Mouse (Mus musculus): ENCODE results near the gene Ccn1. TPM values are rescaled to one million over a fixed set of nuclear protein-coding genes. Genes with fewer than 3 reads are reported as not detected.

Ccn1 gene
- total RNA-seq, 2 experiments from 2014 or later, result 13.3 to 13.7 TPM

DNA sequence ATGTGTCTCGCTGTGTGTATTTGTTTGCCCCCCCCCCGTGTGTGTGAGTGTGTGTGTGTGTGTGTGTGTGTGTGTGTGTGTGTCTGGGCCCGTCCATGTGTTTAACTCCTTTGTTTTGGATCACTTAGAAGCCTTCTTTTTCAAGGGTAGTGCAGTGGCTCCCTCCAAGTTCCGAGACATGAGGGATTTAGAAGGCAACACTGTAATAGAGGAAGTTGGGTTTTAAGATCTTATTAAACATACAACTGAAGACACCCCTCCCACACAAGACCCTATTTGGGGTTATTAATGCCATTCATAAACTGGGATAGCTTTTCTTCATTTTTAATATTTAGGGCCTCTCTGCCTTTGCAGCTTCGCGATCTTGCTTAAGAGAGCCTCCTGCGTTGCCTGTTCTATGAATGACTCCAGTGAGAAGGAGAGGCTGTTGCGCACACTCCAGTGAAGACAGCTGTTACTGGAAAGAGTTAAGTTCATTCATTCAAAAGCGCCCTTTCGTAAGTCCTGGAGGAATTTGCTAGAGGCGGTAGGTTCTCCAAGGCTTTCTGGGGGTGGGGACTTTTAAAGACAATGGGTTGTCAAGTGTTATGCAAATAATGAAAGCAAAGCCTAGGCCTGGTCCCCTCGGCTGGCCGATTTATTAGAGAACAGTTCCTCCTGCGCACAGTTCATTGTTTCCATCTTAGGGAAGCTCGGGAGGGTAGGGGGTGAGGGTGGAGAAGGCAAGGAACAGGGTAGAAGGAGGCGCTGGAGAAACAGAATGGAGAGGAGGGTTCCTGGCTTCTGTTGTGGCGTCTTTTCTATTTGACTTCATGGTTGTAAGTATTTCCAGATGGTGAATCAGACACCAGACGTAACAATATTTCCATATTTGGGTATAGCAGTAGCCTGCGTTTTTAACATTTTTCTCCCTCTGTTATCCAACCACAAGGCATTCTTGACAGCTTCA lies 1.5 kb upstream of the Ccn1 start:
- no peak for DNase-seq (ENCODE audit: low spot score in 2 of 2)

DNA sequence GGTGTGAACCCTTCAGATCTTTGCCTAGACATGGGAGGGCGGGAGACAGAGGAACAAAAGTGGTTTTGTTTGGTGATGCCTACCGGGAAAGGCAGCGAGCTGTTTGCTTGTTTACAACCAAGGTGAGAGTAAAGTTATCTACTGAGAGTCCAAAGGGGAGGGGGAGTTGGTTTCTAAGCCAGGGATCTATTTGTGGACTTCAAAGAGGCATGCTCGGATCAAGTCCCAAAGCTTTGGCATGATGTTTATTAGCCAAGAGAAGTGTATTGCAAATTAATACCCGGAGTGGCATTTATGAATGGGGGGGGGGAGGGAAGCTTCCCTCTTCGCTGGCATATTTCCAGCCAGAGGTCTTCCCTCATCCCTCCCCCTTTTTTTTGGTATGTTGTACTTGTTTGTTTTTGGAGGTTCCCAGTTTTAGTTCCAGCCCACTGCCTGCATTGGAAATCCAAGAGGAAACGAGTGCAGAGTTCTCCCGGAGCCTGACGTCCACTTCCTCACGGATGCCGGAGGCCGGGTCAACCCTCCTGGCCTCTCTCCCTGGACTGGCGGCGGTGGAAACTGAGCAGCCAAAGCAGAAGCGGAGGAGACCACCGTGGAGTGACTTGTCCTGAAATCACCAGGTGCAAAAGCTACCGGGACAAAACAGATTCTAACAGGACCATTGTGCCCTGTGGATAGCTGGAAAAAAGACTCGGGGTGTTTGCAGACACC lies 674 bp upstream of the Ccn1 start:
- DNase-seq (ENCODE audit: low spot score in 2 of 2), result no peak

DNA sequence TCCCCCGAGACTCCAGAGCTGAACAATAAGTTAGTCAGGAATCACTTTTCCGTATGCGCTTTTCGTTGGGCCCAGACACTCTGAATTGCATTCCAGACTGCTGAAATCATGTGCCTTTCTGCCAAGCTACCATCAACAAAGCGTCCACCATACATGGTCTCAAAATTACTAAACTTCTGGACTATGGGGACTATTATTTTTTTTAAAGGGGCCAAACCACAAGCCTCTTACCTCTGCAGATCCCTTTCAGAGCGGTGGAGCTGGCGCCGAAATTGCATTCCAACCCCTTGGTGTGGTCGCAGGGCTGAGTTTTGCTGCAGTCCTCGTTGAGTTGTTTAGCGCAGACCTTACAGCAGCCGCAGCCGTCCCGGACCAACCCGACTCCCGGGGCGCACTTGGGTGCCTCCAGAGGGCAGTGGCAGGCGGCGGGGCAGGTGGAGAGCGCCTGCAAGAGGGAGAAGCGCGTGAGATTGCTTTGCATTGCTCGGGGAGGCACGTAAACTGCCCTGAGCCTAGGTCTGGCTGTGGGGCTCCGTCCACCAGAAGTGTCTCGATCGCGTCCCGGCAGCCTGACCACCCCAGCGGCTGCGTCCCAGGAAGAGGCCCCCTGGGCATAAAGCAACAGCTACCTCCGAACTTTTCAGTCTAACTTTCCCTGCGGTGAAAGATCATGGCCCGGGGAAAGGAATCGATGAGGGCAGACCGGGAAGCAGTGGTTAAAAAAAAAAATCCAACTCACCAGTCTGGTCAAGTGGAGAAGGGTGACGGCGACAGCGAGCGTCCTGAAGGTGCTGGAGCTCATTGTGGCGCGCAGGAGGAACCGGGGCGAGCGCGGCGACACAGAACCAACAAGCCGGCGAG lies 560 bp downstream of the Ccn1 start:
- DNase-seq (ENCODE audit: low spot score in 2 of 2), result peak in 1 of 2 experiments; percentile 34

DNA sequence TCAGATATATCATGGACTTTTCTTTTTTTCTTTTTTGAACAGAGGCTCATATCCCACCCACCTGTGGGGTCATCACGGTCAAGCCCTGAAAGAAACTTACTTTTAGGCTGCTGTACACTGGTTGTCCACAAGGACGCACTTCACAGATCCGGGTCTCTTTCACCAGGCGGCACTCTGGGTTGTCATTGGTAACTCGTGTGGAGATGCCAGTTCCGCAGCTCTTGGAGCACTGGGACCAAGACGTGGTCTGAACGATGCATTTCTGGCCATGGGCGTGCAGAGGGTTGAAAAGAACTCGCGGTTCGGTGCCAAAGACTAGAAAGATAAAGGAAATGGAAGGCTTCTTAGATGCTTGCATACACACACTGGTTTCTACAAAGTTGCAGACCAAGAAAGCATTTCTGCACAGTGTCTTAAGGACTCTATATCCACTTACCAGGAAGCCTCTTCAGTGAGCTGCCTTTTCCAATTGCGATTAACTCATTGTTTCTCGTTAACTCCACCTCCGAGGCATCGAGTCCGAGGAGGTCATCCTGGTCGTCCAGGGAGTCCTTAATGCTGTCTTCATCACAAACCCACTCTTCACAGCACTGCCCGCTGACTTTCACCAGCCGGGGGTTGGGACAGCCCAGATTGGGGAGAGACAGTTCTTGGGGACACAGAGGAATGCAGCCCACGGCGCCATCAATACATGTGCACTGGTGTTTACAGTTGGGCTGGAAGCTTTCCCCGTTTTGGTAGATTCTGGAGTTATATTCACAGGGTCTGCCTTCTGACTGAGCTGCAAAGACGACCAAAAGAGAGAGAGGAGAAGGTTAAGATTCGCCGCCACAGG lies 1.5 kb downstream of the Ccn1 start:
- no peak for DNase-seq (ENCODE audit: low spot score in 2 of 2)

DNA sequence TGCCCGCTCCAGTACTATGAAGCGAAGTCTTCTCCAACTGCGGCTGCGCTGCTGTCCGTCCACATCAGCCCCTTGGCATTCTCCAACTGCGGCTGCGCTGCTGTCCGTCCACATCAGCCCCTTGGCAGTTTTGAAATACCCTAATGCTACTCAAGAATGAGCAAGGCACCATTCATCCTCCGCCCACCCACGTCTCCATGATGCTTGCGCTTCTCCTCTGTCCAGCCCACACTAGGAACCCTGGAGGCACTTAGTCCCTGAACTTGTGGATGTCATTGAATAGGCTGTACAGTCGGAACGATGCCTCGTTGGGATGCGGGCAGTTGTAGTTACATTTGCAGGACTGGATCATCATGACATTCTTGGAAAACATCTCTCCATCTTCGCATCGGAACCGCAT lies 2.4 kb downstream of the Ccn1 start:
- DNase-seq (ENCODE audit: low spot score in 2 of 2), result no peak

DNA sequence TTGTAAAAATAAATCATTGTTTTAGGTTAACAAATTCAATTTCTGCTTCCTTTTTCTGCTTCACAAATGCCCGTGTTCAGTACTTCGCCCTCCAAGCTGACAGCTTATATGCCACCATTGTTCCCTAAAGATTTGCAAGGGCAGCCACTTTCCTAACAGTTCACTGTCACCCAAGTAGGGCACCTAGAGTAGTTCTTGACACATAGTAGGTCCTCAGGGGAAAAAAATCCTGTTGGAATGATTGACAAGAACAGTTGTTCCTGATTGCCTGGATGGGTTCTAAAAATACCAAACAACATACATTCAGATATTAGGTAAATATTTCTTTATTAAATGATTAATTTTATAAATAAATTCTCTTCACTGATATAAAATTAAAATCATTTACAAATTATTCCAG lies 3.1 kb downstream of the Ccn1 start:
- DNase-seq (ENCODE audit: low spot score in 2 of 2), result no peak

DNA sequence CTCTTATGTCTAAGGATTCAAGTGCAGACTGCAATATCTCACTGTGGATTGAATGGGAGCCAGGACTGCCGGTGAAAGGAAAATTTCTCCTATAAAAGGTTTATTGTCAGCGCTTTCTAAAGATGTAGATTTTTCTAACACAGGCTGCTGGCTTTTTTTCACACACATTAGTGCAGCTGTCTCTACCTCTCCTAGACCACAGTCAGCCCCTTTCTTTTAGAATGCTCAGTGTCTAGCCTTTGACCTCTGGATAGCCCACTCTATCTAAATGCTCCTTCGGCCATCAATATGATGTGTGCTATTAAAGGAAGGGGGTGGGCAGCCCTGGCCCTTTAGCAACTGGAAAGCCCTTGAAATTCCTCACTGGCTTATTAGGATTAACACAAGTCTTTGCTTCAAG lies 3.8 kb downstream of the Ccn1 start:
- DNase-seq (ENCODE audit: low spot score in 2 of 2), result no peak

DNA sequence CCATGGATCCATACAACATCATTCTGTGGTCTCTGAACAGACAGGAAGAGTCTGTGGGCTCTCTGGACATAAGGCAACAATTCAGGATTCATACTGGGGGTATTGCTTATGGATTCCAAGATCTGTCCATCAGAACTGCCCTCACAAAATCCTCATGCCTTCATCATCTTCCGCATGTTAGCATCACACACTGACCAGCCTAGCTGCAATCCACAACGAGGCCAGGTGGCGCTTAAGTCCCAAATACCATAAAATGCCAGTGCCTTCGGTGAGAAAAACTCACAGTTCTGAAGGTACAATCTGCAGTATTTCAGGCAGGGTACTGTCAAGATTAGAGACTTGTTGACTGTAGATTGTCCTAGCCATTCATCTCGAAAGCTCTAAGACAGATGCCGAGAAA lies 4.3 kb downstream of the Ccn1 start:
- DNase-seq (ENCODE audit: low spot score in 2 of 2), result no peak

DNA sequence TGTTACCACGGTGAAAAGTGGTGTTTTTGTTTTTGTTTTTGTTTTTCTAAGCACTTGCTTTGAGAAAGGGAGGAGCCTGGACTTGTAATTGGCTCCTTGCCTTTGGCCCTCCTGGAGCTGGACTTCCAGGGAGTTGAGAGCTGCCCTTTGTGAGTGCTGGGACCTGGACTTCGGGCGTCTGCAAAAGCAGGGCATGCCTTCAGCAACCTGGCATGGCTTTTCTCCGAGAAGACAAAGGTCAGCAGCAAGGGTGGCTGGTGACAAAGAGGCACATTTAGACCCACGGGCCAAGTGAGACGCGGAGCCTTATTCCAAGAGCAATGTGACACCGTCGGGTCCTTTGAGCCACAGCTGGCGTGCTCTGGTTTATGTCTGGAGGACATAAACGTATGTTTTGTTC lies 6.9 kb downstream of the Ccn1 start:
- no peak for DNase-seq (ENCODE audit: low spot score in 2 of 2)

DNA sequence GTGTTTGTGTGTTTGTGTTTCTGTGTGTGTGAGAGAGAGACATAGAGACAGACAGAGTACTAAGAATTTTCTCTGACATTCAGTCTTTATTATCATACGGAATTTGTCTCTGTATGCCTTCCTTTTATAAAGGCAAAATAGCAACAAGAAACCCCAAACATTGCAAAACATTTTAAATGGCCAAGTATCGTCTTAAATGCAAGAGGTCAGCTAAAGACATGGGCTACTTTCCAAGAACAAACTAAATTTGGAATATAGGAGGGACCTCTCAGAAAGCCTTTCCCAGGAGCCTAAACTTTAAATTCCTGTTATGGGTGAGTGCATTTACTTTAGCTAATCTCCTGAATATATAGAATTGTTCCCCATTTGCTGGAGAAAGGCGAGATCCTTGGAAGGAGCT lies 7.9 kb downstream of the Ccn1 start:
- DNase-seq (ENCODE audit: low spot score in 2 of 2), result no peak

DNA sequence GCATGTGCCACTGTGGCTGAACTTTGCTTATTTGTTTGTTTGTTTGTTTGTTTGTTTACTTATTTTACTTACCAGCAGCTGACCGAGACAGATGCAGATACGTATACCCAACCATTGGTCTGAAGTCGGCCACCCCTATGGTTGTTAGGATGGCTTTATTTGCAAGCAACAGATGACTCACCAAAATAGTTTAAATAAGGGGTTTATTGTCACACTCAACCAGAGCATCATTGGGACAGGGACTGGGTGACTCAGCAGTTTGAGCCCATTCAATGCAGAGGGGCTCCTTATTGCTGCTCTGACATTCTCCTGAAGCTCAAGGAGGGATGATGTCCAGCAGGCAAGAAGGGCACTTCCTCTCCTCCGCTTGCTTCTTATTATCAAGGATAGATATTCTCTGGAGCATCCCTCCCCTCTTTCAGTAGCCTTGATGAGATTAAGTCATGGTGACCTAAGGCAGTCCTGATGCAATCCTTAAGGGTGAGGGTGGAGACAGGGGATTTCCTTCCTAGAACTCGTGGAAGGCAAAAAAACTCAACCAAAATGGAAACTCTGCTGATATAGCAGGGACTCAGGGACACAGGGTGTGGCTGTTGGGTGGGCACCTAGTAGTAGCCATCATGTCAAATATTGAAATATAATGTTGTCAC lies 8.6 kb downstream of the Ccn1 start:
- DNase-seq (ENCODE audit: low spot score in 2 of 2), result no peak

DNA sequence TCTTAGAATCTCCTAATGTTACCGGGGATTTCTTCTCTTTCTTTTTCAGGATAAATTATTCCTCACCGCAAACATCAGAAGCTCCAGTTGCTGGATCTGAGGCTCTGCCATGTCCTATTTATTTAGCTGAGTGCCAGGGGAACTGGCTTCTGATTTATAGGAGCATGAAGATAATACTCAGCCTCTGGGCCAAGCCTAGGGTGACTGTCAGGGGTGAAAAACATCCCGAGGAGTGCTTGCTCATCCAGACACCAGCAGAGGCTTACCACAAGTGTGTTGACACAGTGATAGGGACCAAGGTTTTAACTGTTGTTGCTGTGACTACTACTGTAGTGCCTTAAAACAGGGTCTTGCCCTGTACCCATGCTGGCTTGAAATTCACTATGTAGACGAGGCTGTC lies 9.2 kb downstream of the Ccn1 start:
- no peak for DNase-seq (ENCODE audit: low spot score in 2 of 2)

DNA sequence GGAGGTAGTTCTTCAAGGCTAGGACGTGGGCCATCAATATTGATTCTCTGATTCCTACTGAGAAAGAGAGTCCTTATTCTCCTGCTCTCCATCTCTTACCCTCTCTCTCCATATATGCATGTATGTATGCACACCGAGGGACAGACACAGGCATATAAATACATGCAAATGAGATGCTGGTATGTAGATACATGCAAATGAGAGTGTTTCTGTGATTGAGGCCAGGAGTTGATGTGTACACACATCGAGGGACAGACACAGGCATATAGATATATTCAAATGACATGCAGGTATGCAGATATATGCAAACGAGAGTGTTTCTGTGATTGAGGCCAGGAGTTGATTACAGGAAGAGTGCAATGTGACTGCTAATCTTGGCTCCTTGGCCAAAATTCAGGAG lies 9.6 kb downstream of the Ccn1 start:
- DNase-seq (ENCODE audit: low spot score in 2 of 2), result no peak

DNA sequence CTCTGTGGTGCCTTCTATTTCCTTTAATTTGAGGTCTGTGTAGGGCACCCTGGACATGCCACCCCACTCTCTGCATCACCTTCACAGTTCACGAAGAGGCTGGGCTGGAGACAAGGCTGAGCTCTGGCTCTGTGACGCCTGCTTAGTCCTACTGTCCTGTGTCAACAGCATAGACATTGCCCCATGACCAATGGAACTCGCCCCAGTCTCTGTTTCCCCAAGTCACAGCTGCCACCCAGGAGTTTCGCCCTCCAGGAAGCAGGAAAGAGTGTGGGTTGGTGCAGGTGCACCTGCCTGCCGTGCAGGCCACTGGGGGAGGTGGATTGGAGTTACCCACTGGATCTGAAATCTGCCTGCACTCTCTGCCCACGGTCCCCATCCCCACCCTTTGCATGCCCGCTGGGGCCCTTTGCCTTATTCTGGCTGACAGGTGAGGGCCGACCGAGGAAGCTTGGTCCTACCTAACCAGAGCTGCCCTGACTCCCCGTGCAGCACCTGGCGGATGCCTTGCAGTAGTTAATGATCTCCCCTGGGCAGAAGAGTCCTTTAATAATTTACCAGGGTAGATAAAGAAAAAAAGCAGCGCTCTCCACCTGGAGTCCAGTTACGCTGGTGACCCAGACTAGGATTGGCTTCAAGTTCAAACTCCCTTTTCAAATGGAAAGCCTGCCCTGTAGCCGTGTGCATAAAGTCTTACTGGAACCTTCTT lies 15.6 kb downstream of the Ccn1 start:
- DNase-seq (ENCODE audit: low spot score in 2 of 2), result no peak

DNA sequence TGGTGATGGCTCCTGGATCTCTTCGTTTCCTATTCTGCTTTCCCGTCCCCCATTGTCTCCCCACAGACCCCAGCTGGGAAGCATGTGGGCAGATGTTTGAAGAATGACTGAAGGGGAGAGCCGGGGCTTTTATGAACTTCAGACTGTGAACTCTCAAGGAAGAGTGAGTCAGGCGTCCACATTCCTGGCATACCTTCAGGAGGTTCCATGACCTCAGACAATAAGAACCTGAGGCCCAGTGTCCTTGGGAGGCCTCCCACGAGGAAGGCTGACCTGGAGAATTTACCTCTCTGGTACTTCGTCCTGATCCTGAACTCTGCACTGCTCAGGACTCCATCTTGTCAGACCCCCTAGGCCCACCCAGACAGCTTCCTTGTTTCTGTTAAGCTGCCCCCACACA lies 16.9 kb downstream of the Ccn1 start:
- DNase-seq (ENCODE audit: low spot score in 2 of 2), result no peak

DNA sequence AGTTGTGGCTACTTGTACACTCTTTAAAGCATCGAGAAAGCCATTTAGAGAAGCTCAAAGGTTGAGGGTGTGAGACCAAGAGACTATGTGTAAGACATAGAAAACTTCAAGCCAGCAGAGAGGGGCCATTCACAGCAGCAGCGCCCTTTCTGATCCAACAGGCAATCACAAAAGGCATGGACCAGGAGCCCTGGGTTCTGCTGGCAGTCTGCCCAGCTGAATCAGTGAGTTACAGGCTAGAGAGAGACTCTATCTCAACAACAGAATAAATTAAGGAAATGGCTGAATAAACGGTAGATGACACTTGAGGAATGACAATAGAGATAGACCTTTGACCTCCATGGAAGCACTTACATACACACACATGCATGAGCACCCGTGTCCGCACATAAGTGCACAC lies 21.1 kb downstream of the Ccn1 start:
- DNase-seq (ENCODE audit: low spot score in 2 of 2), result no peak

DNA sequence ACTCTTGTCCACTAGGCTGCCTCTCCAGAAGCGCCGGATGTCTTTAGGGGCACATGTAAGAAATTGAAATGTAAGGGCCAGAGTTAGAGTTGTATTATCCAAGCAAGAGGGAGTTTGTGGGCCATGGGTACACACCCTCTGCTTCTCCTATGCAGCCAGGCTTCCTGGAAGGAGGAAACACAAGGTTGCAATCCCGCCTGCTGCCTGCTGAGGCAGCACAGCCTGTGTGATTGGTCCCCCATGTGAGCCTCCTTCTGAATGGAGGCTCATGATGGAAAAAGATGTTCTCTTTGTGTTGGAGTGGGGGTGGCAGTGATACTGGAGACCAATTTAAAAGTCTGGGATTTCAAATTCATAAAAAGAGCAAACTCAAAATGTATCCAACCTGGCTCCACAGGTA lies 22.0 kb downstream of the Ccn1 start:
- no peak for DNase-seq (ENCODE audit: low spot score in 2 of 2)

DNA sequence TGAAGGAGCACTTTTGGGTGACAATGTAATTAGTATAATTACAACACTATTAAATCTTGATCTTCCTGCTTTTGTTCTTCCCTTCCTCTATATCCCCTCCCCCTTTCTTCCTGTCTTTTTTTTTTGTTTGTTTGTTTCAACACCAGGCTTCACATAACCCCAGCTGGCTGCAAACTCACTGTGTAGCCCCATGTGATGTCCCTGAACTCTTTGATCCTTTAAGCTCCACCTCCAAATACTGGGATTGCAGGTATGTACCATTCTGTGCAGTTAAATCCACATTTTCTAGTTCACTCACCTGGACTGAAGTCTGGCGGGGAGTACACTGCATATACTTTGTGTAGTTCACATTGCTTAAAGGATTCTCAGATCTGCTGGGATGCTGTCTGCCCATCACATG lies 23.7 kb downstream of the Ccn1 start:
- DNase-seq (ENCODE audit: low spot score in 2 of 2), result no peak

DNA sequence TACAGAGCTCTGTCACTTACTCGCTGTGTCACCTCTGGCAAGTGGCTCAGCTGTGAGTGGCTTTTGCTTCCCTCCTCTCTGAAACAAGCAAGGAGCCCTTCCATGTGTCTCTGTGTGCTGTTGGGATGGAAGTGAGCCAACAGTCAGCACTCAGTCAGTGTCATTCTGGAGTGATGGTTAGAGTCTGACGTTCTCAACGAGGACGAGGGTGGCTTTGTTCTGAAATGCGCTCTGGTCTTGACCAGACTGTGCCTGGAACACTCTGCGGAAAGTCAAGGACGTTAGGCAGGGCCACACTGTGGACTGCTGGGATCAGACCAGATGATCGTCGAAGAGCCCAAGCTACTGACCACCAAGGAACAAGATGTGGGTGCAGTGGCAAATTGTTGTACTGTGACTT lies 24.2 kb downstream of the Ccn1 start:
- DNase-seq (ENCODE audit: low spot score in 2 of 2), result no peak

DNA sequence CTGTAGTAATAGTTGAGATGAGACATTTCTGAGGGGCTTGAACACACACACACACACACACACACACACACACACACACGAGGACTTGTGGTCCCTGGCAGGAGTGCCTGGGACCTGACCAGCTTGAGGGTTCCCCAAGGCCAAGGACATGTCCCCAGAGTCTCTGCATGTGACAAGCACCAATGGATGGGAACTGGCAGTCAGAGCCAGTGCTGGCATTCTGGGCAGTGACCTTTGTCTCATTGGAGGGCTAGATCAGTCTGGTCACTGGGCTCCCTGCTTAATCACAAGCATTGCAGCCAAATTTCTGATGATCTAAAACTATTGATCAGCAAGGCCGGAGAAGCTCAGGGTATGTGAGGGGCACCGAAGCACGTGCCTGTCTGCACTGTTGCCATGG lies 25.0 kb downstream of the Ccn1 start:
- no peak for DNase-seq (ENCODE audit: low spot score in 2 of 2)
